Mouse (Mus musculus) megakaryocyte, adult 5-6 weeks (primary cell): ENCODE data around the gene Rbfox2. TPM values are rescaled to one million over a fixed set of nuclear protein-coding genes. Genes with fewer than 3 reads are reported as not detected.

Experiments
- ATAC-seq: 2 replicates; pipeline ENCODE4 v1.8.0; 2016; ENCODE audit warnings: mild to moderate bottlenecking, inconsistent platforms; ENCODE audit not compliant: poor library complexity, severe bottlenecking
- total RNA-seq, 2 experiments: library from RNA; stranded (forward) in 1 of 2; stranded (reverse) in 1 of 2; fragments of 153-499, 151-499 nt in 1 of 2; fragments of 221-1000, 200-1000 nt in 1 of 2; gene quantifications; 2 replicates each; pipeline versions ENCODE4 v1.2.3 to v1.2.4; 2015 to 2017

The Rbfox2 gene
- total RNA-seq, 2 experiments from 2014 or later: 0.13 to 0.51 TPM

DNA sequence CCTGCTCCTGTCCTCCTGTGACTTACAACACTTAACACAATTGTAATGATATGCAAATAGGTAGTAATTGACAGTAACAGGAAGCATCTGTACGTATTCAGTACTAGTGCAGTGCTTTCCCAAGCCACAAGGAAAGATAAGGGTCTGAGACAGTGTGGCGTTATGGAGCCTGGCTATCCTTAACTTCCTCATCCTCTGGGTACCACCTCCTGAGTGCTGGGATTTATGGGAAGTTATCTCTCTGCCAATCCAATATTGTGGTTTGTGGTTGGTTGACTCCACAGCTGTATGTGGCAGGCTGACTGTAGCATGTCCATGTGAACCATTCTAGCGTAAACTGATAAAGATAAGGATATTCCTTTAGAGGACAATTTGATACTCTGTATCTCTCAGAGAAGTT, 266.0 kb downstream of the Rbfox2 start:
- no peak for ATAC-seq

DNA sequence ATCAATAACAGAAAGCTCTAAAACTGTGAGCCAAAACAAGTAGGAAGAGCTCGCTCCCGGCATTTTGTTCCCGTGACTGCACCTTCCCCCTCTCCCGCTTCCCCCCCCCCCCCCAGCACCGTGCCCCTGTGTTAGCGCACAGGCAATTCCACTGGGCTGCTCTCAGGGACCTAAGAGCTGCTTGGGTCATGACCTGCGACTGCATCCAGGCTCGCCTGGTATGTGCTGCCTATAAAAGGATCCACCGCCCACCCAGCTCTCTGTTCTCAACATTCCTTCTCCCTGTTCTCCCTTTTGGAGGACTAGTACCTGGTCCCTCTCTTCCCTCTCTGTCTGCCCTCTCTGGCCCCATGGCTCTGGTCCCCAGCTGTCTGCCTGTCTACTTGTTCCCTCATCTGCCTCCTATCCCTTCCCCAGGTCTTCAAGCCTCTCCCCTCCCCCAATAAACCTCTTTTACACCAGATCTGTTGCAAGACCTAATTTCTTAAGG, 267.5 kb downstream of the Rbfox2 start:
- no peak for ATAC-seq

DNA sequence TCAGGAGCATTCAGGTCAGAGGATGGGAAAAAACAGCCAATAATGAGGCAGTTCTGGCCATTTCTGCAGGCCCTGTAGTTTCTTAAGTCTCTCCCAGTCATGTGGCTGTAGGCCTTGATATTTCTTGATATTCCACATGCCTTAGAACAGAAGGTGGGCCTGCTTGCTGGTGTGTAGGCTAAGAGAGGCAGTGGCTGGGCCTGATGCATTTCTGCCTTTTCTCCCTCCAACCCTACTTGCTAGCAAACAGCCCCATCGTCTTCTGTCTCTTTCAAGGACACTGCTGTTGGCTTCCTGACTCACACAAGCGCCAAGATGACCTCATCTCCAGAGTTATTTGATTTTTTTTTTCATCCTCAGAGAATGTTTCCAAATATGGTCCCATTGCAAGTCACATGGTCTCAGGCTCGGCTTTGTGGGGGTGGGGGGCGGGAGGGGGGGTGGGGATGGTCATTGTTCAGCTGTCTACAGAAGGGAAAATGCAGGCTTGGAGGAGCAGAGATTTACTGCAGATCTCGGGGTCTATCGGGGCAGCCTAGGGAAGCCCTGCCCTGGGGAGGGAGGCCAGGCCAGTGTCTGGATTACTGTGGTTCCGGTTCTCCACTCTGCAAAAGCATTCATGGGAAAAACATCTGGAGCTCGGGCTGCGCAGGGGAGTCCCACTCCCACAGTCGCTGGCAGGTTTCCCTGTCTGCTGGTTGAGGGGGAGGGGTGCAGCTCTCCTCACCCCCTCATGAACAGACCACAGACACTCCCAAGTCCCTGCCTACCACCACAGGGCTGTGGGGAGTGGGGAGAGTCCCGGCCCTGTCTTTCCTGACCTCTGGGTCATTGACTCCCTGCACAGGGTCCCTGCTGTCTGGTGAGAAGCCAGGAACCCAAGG, 269.3 kb downstream of the Rbfox2 start:
- no peak for ATAC-seq

DNA sequence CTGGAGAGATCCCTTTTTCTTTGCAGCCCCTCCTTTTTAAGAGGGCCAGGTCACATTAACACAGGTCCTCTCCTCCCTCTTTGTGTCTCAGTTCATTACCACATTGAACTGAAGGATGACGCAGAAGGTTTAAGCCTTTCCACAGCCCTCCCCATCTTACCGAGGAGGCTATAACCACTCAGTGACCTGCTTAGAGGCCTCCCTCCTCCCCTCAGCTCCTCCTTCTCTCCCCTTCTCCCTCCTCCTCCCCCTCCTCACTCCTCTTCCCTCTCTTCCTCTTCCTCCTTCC, 269.9 kb downstream of the Rbfox2 start:
- ATAC-seq: no peak

DNA sequence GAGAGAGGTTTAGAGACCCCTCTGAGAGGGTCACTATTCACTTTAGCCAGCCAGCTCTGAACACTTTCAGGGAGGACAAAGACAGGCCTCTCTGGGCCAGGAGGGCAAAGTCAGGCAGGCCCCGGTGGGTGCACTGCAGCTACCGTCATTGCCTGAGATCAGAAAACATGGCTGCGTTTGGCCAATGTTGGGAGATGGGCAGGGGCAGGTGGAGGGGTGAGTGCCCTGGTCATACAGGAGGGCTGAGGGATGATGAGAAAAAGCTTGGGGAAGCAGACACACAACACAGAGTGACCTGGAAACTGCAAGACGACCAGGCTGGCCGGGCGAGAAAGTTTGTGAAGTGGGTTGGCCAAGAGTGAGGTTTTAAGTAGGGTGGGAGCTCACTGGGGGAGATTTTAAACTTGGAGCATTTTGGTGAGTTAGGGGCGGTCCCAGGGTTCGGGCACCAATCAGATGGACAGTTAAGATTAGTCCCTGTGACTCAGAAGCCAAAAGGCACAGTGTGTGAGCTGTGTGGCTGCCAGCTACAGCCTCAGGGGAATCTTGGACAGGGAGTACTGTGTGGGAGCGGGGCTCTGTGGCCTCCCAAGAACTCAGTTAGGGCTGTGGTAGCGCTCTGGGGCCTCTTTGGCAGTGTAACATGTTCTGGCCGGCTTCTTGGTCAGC, 270.4 kb downstream of the Rbfox2 start:
- no peak for ATAC-seq

DNA sequence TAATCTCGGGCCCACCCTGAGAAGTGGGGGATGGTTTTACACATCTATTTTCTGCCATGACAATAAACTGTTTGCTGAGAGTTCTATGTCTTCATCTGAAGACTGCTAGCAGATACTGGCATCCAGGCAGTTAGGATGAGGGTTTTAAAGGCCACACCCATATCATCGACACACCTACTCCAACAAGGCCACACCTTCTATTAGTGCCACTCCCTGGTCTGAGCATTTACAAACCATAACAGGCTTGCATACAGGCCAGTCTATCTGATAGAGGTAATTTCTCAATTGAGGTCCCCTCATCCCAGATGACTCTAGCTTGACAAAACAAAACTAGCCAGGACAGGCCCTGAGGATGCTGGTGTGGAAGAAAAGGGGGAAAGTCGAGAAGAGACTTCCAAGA, 271.2 kb downstream of the Rbfox2 start:
- ATAC-seq: no peak

DNA sequence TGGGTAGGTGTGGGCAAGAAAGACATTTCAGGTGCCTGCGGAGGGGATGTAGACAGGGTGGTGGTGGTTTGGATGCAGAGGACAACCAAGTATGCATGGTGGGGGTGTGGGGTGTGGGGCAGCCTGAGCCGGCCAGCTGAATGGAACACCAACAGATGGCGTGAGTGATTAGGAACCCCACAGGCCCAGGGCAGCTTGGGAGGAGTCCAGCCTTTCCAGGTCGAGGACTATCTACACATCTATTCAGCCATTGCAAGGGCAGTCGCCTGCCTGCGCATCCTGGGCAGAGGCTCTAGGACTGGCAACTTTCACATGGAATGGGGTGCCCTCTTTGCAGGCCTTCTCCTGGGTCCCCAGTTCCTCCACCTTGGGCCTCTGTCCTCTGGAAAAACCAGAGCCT, 272.3 kb downstream of the Rbfox2 start:
- ATAC-seq: no peak

DNA sequence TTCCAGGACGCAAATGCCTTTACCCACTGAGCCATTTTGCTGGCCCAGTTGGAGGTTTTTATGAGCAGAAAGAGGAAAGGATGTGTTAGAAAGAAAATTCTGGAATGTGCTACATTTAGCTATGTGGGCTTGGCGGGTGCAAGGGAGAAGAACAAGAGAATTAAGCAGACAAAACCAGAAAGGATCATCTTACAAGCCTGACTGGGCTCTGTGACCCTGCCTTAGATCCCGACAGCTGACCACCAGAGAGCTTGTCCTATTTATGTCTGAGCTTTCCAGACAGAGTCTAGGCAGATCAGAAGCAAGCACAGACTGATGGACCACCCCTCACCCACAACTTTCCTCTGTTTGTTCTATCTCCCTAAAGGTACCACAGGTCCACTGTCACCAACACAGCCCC, 275.5 kb downstream of the Rbfox2 start:
- ATAC-seq: no peak

DNA sequence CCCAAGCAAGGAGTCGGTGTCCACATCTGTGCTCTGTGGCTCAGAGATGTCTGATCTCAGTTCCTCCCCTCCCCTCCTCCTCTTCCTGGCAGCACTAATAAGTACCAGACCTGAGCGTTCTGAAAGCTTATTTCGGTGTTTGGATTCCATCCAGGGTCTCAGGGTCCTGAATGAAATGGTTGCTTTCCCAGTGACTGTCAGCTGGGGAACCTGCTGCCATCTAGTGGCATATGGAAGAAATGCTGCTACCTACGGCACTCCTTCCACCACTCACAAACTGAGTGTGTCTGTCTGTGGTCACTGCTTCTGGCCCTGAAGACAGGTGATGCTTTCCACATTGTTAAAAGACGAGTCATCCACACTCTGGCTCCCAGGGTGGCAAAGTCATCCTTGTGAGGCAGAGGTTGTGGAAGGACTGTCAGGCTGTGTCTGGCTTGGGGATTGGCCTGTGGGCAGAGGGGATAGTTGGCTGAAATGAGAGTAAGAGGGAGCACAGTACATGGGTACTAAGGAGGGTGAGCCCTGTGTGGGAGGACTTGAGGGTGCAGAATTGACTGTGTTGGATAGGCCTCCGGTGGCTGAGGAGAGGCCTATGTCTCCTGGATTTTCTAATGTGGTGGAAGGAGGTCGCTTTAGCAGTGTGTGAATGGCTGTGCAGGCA, 277.3 kb downstream of the Rbfox2 start:
- ATAC-seq: peak; percentile 35; the same call in 1 of the 2 replicates

Other genes starting within 250 kb of the Rbfox2 start
- not detected in 2 replicates for gene Apol7a, start 92.1 kb upstream of the Rbfox2 start, total RNA-seq (2015)
- gene Apol7a, start 92.1 kb upstream of the Rbfox2 start, total RNA-seq (2017): not detected in 2 replicates
- not detected in 2 replicates for gene Apol9a, start 104.1 kb upstream of the Rbfox2 start, total RNA-seq (2015)
- 0.04 TPM in 1 of 2 replicates, not detected in the other for gene Apol9a, start 104.1 kb upstream of the Rbfox2 start, total RNA-seq (2017)
- 0.54 TPM in 1 of 2 replicates, not detected in the other for gene Apol7b, start 140.5 kb upstream of the Rbfox2 start, total RNA-seq (2015)
- 4.8 TPM in 1 of 2 replicates, not detected in the other for gene Apol7b, start 140.5 kb upstream of the Rbfox2 start, total RNA-seq (2017)
- gene Apol10a, start 170.0 kb upstream of the Rbfox2 start, total RNA-seq (2015): 0.07 TPM in 1 of 2 replicates, not detected in the other
- not detected in 2 replicates for gene Apol10a, start 170.0 kb upstream of the Rbfox2 start, total RNA-seq (2017)
- not detected in 2 replicates for gene Apol11a, start 201.3 kb upstream of the Rbfox2 start, total RNA-seq (2015)
- 0.33 and 0.89 TPM in 2 replicates for gene Apol11a, start 201.3 kb upstream of the Rbfox2 start, total RNA-seq (2017)
- 0.14 and 0.40 TPM in 2 replicates for gene Apol7c, start 226.3 kb upstream of the Rbfox2 start, total RNA-seq (2015)
- 0.04 and 0.53 TPM in 2 replicates for gene Apol7c, start 226.3 kb upstream of the Rbfox2 start, total RNA-seq (2017)